Mouse (Mus musculus) myocyte (in vitro differentiated cells): ENCODE results near the gene Wsb1. TPM values are rescaled to one million over a fixed set of nuclear protein-coding genes. Genes with fewer than 3 reads are reported as not detected.
A peak's percentile ranks its signal among the peaks of the same experiment; 100 is the strongest.

ENCODE experiments used
- H3K27me3 ChIP-seq: one replicate; pipeline ENCODE4 v1.6.1; 2011; ENCODE audit not compliant: control insufficient read depth, insufficient read depth, insufficient read length
- H3K36me3 ChIP-seq: one replicate; pipeline ENCODE4 v1.6.1; 2011; ENCODE audit not compliant: control insufficient read depth, insufficient read depth
- H3K4me2 ChIP-seq: one replicate; pipeline ENCODE4 v1.6.1; 2011; ENCODE audit warnings: low read depth, control low read depth
- H3K4me3 ChIP-seq: one replicate; pipeline ENCODE4 v1.5.1; 2011; ENCODE audit warnings: mild to moderate bottlenecking, control low read depth, moderate library complexity
- H3K79me2 ChIP-seq: one replicate; pipeline ENCODE4 v1.6.1; 2011; ENCODE audit not compliant: control insufficient read depth, insufficient read depth
- H3ac ChIP-seq: one replicate; pipeline ENCODE4 v1.6.1; 2011; ENCODE audit not compliant: control insufficient read depth, insufficient read length
- CEBPB ChIP-seq: IDR thresholded peaks from 2 replicates; pipeline ENCODE4 v1.6.1; 2011; ENCODE audit warnings: mild to moderate bottlenecking, moderate library complexity; ENCODE audit not compliant: poor library complexity, insufficient read depth, severe bottlenecking
- E2F4 ChIP-seq: IDR thresholded peaks from one replicate; pipeline ENCODE4 v1.6.1; 2011; ENCODE audit warnings: mild to moderate bottlenecking, control low read depth, moderate library complexity; ENCODE audit not compliant: insufficient read depth
- MAX ChIP-seq: IDR thresholded peaks from one replicate; pipeline ENCODE4 v1.6.1; 2011; ENCODE audit warnings: low read depth, mild to moderate bottlenecking, control low read depth
- MYOD1 ChIP-seq, 3 experiments: IDR thresholded peaks; one replicate each; pipeline ENCODE4 v1.6.1; 2011; ENCODE audit warnings: control low read depth in 2 of 3, low read depth in 2 of 3, mild to moderate bottlenecking in 2 of 3, moderate library complexity in 1 of 3; ENCODE audit not compliant: insufficient read length in 2 of 3, control insufficient read depth in 1 of 3
- MYOG ChIP-seq, 3 experiments: IDR thresholded peaks; one replicate each; pipeline ENCODE4 v1.6.1; 2011; ENCODE audit warnings: control low read depth in 2 of 3, low read depth in 2 of 3, mild to moderate bottlenecking in 2 of 3; ENCODE audit not compliant: insufficient read length in 2 of 3, control insufficient read depth in 1 of 3, insufficient read depth in 1 of 3
- POLR2A ChIP-seq: IDR thresholded peaks from one replicate; pipeline ENCODE4 v1.6.1; 2011; ENCODE audit warnings: low read depth, mild to moderate bottlenecking, control low read depth, moderate library complexity; ENCODE audit not compliant: insufficient read length
- POLR2AphosphoS2 ChIP-seq: IDR thresholded peaks from one replicate; pipeline ENCODE4 v1.6.1; 2011; ENCODE audit warnings: low read depth, control low read depth; ENCODE audit not compliant: insufficient read length
- REST ChIP-seq: IDR thresholded peaks from one replicate; pipeline ENCODE4 v1.6.1; 2011; ENCODE audit warnings: mild to moderate bottlenecking, control low read depth, moderate library complexity; ENCODE audit not compliant: insufficient read depth, insufficient read length
- SRF ChIP-seq: IDR thresholded peaks from one replicate; pipeline ENCODE4 v1.6.1; 2011; ENCODE audit warnings: low read depth; ENCODE audit not compliant: control insufficient read depth, insufficient read length
- TCF12 ChIP-seq: IDR thresholded peaks from one replicate; pipeline ENCODE4 v1.6.1; 2011; ENCODE audit warnings: mild to moderate bottlenecking, control low read depth; ENCODE audit not compliant: poor library complexity, insufficient read depth, severe bottlenecking
- TCF3 ChIP-seq: IDR thresholded peaks from one replicate; pipeline ENCODE4 v1.6.1; 2011; ENCODE audit warnings: low read depth, control low read depth; ENCODE audit not compliant: insufficient read length
- USF1 ChIP-seq: IDR thresholded peaks from one replicate; pipeline ENCODE4 v1.6.1; 2011; ENCODE audit warnings: low read depth, mild to moderate bottlenecking, control low read depth, moderate library complexity
- polyA plus RNA-seq: library from polyadenylated mRNA; unstranded; fragments of >200 nt; fragmentation: generic; extraction: Trizol; gene quantifications from one replicate; pipeline ENCODE4 v1.2.1, GENCODE M21; 2012; ENCODE audit warnings: missing spikeins

Gene Wsb1
- polyA plus RNA-seq, 1 experiment = 35.1 TPM

DNA sequence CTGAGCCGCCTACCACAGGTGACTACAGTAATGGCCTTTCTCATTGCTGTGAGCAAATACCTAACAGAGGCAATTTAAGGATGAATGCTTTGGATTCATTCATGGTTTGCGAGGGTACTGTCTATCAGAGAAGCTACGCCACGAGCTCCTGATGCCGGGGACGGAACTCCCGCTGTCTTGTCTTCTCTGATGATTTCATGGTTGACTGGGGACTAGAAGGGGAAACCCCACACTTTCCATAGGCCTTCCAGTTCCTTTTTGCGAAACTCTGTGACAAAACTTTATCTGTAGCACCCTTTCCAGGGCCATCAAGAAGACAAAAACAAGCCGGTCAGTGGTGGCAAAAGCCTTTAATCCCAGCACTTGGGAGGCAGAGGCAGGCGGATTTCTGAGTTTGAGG is 46.8 kb downstream of the Wsb1 start:
- TF ChIP-seq MYOD1 (IDR thresholded peaks at IDR 0.05; ENCODE audit: control insufficient read depth in 1 of 3, insufficient read length in 2 of 3, low read depth in 2 of 3) (no peak), MAX (no peak), MYOG (IDR thresholded peaks at IDR 0.05; ENCODE audit: control insufficient read depth in 1 of 3, insufficient read depth in 1 of 3, insufficient read length in 2 of 3, low read depth in 2 of 3) (no peak), TCF12 (no peak), E2F4 (no peak), CEBPB (no peak), USF1 (no peak), SRF (no peak), POLR2AphosphoS2 (no peak), REST (no peak), TCF3 (no peak), POLR2A (no peak)
- Histone ChIP-seq H3K27me3 (no peaks in the 10 kb centered on the region), H3K4me2 (no peak overlapping the region), H3K79me2 (no peaks in the 10 kb centered on the region), H3K4me3 (no peak overlapping the region), H3K36me3 (no peaks in the 10 kb centered on the region), H3ac (no peak overlapping the region)

DNA sequence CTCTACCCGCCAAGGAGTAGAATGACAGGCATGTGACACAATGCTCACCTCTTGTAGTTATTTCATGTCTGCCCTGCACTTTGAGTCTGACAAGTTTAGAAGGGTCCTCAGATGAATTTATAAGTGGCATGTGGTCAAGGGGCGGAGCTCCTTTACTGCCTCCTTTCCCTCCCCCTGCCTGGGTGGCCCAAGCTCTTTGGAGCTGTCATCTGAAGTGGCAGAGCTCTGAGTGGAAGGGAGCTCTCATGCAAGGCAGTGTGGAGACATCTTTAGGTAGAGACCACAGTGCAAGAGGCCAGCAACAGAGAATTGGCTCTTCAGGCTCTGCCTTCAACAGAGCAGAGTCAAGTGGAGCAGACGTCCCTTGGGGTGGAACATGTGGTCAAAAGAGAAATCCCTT is 50.0 kb downstream of the Wsb1 start:
- TF ChIP-seq E2F4 = no peak
- no peak for TF ChIP-seq MYOG (IDR thresholded peaks at IDR 0.05; ENCODE audit: control insufficient read depth in 1 of 3, insufficient read depth in 1 of 3, insufficient read length in 2 of 3, low read depth in 2 of 3)
- TF ChIP-seq TCF3 = no peak
- no peak for TF ChIP-seq REST
- TF ChIP-seq MYOD1 (IDR thresholded peaks at IDR 0.05; ENCODE audit: control insufficient read depth in 1 of 3, insufficient read length in 2 of 3, low read depth in 2 of 3) = no peak
- no peak for TF ChIP-seq POLR2AphosphoS2
- no peak for TF ChIP-seq MAX
- no peak for TF ChIP-seq POLR2A
- TF ChIP-seq USF1 = no peak
- TF ChIP-seq TCF12 = no peak
- TF ChIP-seq CEBPB = no peak
- TF ChIP-seq SRF = no peak
- no peak overlapping the region for H3K4me3 ChIP-seq
- no peaks in the 10 kb centered on the region for H3K27me3 ChIP-seq
- H3K4me2 ChIP-seq = no peak overlapping the region
- H3K36me3 ChIP-seq = no peaks in the 10 kb centered on the region
- no peaks in the 10 kb centered on the region for H3K79me2 ChIP-seq
- no peak overlapping the region for H3ac ChIP-seq

DNA sequence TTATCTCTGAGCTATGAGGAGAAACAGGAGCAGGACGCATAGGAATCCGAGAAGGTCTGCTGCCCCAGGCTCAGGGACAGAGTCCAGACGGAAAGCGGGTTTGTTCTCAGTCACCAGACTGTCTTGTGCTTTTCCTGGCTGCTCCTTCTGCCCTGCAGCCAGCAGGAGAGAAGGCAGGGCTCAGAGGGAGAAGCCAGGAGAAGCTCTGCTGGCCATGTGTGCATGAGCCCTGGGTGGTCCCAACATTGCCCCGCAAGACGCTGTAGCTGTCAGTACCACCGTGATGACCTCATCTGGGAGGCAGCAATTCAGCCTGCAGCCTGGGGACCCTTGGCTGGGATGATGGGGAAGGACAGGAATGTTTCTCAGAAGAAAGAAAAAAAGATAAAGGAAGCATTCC is 54.0 kb downstream of the Wsb1 start:
- no peak overlapping the region for H3K4me3 ChIP-seq
- H3K4me2 ChIP-seq = no peak overlapping the region
- H3K79me2 ChIP-seq = no peaks in the 10 kb centered on the region
- TF ChIP-seq POLR2A (no peak), MYOG (IDR thresholded peaks at IDR 0.05; ENCODE audit: control insufficient read depth in 1 of 3, insufficient read depth in 1 of 3, insufficient read length in 2 of 3, low read depth in 2 of 3) (no peak), REST (no peak), CEBPB (no peak)
- no peak overlapping the region for H3ac ChIP-seq
- H3K36me3 ChIP-seq = no peaks in the 10 kb centered on the region
- no peaks in the 10 kb centered on the region for H3K27me3 ChIP-seq

DNA sequence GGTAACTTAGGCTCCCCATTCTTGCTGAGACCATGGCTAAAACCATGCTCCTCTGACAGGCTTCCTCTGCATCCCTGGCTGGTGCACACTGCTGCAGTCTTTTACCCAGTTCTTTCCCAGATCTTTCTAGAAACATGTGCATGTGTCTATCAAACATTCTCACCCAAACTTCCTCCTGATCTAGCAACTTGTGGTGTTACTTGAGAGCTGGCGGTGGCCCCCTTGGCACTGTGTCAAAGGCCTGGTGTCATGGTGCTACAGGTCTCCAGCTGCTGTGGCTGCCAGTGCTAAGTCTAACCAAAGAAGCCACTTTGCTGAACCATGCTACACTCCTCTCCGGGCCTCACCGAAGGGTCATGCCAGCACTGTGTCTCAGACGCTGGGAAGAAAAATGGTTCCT is 55.9 kb downstream of the Wsb1 start:
- Histone ChIP-seq H3K36me3 (no peaks in the 10 kb centered on the region), H3K27me3 (no peaks in the 10 kb centered on the region), H3ac (no peak overlapping the region), H3K4me2 (no peak overlapping the region), H3K4me3 (no peak overlapping the region), H3K79me2 (no peaks in the 10 kb centered on the region)
- TF ChIP-seq MAX (no peak), E2F4 (no peak), MYOG (IDR thresholded peaks at IDR 0.05; ENCODE audit: control insufficient read depth in 1 of 3, insufficient read depth in 1 of 3, insufficient read length in 2 of 3, low read depth in 2 of 3) (peak in 1 of 3 experiments; percentile 35), USF1 (no peak), TCF3 (no peak)

DNA sequence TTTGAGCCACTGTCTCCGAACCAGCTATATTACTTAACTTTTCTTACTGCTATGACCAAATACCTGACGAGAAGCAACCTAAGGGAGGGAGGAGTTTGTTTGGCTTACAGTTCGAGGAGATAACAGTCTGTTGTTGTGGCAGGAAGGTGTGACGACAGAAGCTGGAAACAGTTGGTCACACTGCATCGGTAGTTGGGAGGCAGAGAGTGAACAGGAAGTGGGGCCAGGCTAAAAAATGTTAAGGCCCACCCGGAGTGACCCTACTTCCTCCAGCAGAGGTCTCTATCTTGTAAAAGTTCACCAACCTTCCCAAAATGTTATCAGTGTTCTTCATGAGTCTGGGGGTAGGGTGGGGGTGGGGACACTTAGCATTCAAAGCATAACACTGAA is 56.6 kb downstream of the Wsb1 start:
- Histone ChIP-seq H3K4me2 (no peak overlapping the region), H3ac (no peak overlapping the region), H3K36me3 (no peaks in the 10 kb centered on the region), H3K4me3 (no peak overlapping the region), H3K79me2 (no peaks in the 10 kb centered on the region), H3K27me3 (no peaks in the 10 kb centered on the region)
- TF ChIP-seq USF1 (no peak), E2F4 (no peak), TCF12 (no peak), POLR2A (no peak), REST (no peak), TCF3 (no peak), MAX (no peak), CEBPB (no peak), POLR2AphosphoS2 (no peak), SRF (no peak), MYOD1 (IDR thresholded peaks at IDR 0.05; ENCODE audit: control insufficient read depth in 1 of 3, insufficient read length in 2 of 3, low read depth in 2 of 3) (no peak), MYOG (IDR thresholded peaks at IDR 0.05; ENCODE audit: control insufficient read depth in 1 of 3, insufficient read depth in 1 of 3, insufficient read length in 2 of 3, low read depth in 2 of 3) (no peak)
